Mouse (Mus musculus): ENCODE results near the gene Sarm1.
A peak's percentile ranks its signal among the peaks of the same experiment; 100 is the strongest.

Sarm1 gene

GRCm38 (mm10) chr11:78463286-78464036 lies 34.1 kb downstream of the Sarm1 start:
- no peak for DNase-seq (ENCODE audit: low spot score)

GRCm38 (mm10) chr11:78462669-78463068 lies 34.9 kb downstream of the Sarm1 start:
- DNase-seq (ENCODE audit: low spot score), result no peak

DNA sequence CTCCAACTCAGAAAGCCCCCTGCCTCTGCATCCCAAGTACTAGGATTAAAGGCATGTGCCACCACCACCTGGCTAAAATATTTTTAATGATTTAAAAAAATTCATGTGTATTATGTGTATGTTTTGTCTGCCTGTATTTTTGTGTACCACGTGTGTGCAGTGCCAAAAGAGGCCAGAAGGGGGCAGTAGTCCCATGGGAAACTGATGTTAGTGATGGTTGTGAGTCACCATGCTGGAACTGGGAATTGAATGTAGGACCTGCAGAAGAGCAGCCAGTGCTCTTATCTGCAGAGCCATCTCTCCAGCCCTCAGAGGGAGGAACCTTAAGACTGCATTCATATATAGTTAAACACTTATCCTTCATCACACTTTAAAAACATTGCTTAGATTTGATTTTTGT lies 35.7 kb downstream of the Sarm1 start:
- DNase-seq (ENCODE audit: low spot score), result no peak

- DNase-seq (ENCODE audit: low spot score), result no peak
These were observed 38.8 kb downstream of the Sarm1 start for GRCm38 (mm10) chr11:78458740-78459139.

GRCm38 (mm10) chr11:78455308-78455707 lies 42.2 kb downstream of the Sarm1 start:
- peak; percentile 44 for DNase-seq (ENCODE audit: low spot score)

DNA sequence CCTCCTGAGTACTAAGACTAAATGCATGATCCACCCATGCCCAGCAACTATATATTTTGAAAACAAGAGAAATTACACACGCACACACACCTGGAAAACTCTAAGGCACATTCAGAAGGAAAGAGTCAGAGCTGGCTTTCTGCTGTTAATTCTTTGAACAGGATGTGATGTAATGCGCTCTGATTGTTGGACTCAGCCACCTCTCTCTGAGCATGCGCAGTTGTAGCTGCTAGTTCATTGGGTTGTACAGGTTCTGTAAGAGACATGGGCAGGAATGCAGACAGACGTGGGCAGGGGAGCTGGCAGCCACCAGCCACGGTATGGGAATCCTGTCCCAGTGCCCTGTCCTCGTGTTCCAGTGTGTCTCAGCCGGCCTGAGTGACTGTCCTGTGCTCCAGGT lies 43.3 kb downstream of the Sarm1 start:
- no peak for DNase-seq (ENCODE audit: low spot score)

DNA sequence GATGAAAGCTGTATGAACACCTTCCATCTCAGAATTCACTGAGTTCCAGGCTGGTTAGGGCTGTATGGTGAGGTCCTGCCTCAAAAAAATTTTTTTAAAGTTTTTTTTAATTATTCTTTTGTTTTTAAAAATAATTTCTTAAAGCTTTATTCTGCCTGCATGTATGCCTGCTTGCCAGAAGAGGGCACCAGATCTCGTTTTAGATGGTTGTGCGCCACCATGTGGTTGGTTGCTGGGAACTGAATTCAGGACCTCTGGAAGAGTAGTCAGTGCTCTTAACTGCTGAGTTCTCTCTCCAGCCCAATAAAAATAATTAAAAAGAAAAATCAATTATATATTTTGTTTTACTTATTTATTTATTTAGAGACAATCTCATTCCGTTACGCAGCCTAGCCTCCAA lies 43.9 kb downstream of the Sarm1 start:
- peak; percentile 62 for DNase-seq (ENCODE audit: low spot score)

- DNase-seq (ENCODE audit: low spot score), result no peak
These were observed 47.2 kb downstream of the Sarm1 start for GRCm38 (mm10) chr11:78450337-78450736.

GRCm38 (mm10) chr11:78448242-78448641 lies 49.3 kb downstream of the Sarm1 start:
- DNase-seq (ENCODE audit: low spot score), result no peak

DNA sequence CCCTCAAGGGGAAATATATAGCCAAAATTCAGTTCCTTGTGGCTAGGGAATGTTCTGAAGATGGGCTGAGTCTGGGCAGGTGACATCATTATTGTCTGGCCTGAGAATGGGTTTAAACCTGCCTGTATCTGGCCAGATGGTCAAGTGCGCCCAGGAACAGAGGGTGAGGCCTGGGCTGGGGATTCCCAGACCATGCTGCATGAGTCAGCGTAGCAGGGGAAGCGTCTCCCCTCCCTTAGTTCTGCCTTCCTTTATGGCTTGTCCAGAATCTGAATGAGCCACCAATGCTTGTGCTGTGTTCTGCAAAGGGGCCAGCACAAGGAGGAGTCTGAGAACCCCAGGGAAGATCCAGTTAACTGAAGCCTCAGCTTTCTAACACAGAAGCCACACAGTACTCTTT lies 50.4 kb downstream of the Sarm1 start:
- no peak for DNase-seq (ENCODE audit: low spot score)

- no peak for DNase-seq (ENCODE audit: low spot score)
These were observed 54.4 kb downstream of the Sarm1 start for GRCm38 (mm10) chr11:78443115-78443514.

GRCm38 (mm10) chr11:78438399-78438930 lies 59.1 kb downstream of the Sarm1 start:
- no peak for DNase-seq (ENCODE audit: low spot score)

DNA sequence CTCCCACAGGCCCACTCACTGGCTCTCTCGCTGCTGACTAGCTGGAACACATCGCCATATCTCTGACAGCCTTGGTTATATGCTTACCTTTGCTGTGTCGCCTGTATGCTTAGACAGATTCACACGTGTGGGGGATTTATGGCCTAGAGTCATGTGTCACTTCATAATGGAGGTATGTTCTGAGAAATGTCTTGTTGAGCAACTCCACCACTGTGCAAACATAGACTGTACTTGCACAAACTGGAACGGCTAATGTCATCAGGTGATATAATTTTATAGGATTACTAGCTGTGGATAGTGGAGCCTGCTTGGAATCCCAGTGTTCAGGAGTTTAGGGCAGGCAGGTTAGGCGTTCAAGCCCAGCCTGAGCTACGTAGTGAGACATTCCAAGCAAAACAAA lies 60.4 kb downstream of the Sarm1 start:
- DNase-seq (ENCODE audit: low spot score), result no peak

DNA sequence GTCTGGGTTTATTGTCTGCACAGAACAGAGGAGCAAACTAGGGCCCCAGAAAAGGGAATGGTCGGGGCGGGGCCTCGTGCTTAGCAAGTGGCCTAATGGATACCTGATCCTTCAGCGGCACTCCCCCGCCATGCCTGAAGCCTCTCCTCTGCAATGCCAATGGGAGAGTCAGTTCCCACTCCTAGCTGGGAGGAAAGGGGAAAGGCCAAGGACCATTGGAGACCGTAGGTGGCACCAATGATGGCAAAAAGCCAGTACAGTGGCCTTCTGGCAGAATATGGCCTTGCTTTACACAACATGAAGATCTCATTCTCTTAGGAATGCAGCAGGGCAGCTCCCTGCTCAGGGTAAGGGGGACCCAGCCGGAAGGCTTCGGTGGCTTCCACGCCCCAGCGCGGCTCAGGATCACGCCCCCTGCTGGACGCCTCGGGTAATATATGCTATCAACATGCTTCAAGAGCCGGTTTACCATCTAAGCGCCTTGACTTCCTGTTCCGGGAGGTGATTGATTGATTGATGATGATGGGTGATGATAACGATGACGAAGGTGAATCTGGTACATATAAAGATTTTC lies 61.7 kb downstream of the Sarm1 start:
- peak; percentile 34 for DNase-seq (ENCODE audit: low spot score)

GRCm38 (mm10) chr11:78434052-78434451 lies 63.5 kb downstream of the Sarm1 start:
- DNase-seq (ENCODE audit: low spot score), result no peak

GRCm38 (mm10) chr11:78431176-78431575 lies 66.4 kb downstream of the Sarm1 start:
- no peak for DNase-seq (ENCODE audit: low spot score)

GRCm38 (mm10) chr11:78430195-78430878 lies 67.2 kb downstream of the Sarm1 start:
- DNase-seq (ENCODE audit: low spot score), result no peak

DNA sequence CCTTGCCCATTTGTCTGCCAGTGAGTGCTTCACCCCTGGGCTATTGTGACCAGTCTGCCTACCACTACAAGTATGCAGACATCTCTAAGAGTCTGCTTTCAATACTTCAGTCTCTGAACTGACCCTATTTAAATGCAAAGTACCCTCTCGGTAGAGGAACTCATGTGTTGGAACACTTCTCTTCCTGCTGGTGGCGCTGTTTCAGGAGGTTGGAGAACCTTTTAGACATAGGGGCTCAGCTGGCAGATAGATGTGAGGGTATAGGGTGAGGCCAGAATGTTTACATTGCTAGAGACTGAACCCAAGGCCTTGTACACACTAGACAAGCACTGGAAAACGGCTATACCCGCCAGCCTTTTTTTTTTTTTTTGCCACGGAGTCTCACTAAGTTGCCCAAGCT lies 69.2 kb downstream of the Sarm1 start:
- DNase-seq (ENCODE audit: low spot score), result no peak

- no peak for DNase-seq (ENCODE audit: low spot score)
These were observed 69.9 kb downstream of the Sarm1 start for GRCm38 (mm10) chr11:78427655-78428054.

DNA sequence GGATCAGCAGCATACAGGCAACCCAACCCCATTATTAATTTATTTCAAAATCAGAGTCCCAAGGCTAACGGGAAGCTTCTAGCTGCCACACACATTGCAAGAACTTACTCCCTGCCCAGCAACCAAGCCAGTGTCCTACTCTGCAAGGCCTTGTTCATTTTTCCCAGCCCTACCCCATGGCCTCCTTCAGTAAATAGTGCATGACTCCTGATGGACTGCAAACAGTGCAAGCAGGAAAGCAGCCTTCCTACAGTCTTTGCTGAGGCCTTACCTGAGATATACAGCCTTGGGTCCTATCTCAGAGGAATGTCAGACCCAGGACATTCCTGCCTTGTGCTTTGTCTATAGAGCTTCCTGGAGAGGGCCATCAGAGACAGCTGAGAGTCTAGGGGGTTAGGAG lies 72.0 kb downstream of the Sarm1 start:
- no peak for DNase-seq (ENCODE audit: low spot score)

GRCm38 (mm10) chr11:78424352-78424751 lies 73.2 kb downstream of the Sarm1 start:
- DNase-seq (ENCODE audit: low spot score), result no peak
